Mouse (Mus musculus) kidney, postnatal 0 days (tissue): Measurements from ENCODE around the gene Pon2. TPM values are rescaled to one million over a fixed set of nuclear protein-coding genes. Genes with fewer than 3 reads are reported as not detected.

Source experiments
- ATAC-seq: fragments of 200-750 bp; cut with Nextera tagmentation; replicated peaks from 2 replicates; pipeline ENCODE4 v1.8.0; 2017; ENCODE audit warnings: low read depth, moderate number of reproducible peaks, moderate TSS enrichment, moderate library complexity; ENCODE audit not compliant: low FRiP score
- DNase-seq: peaks from one replicate; pipeline ENCODE4 v3.0.0-alpha.2; 2016; ENCODE audit warnings: low spot score
- H3K27ac ChIP-seq: fragments of 300-500 bp; sonication (generic); 2 replicates; pipeline ENCODE4 v1.5.1; 2014; ENCODE audit warnings: mild to moderate bottlenecking
- H3K27me3 ChIP-seq: fragments of 300-500 bp; sonication (generic); 2 replicates; pipeline ENCODE4 v1.6.1; 2014; ENCODE audit warnings: low read length, mixed read lengths; ENCODE audit not compliant: insufficient read depth
- H3K36me3 ChIP-seq: fragments of 300-500 bp; sonication (generic); 2 replicates; pipeline ENCODE4 v1.6.1; 2014; ENCODE audit warnings: low read length, mixed read lengths; ENCODE audit not compliant: insufficient read depth
- H3K4me1 ChIP-seq: fragments of 300-500 bp; sonication (generic); replicated peaks from 2 replicates; pipeline ENCODE4 v1.6.1; 2014; ENCODE audit warnings: antibody characterized with exemption, low read length, mixed read lengths; ENCODE audit not compliant: insufficient read depth
- H3K4me2 ChIP-seq: fragments of 300-500 bp; sonication (generic); 2 replicates; pipeline ENCODE4 v1.6.1; 2014; ENCODE audit warnings: mild to moderate bottlenecking, low read length, moderate library complexity, mixed read lengths
- H3K4me3 ChIP-seq: fragments of 300-500 bp; sonication (generic); replicated peaks from 2 replicates; pipeline ENCODE4 v1.5.1; 2014; ENCODE audit warnings: low read depth, low read length
- H3K9ac ChIP-seq: fragments of 300-500 bp; sonication (generic); 2 replicates; pipeline ENCODE4 v1.6.1; 2014; ENCODE audit warnings: low read depth, low read length
- H3K9me3 ChIP-seq: fragments of 300-500 bp; sonication (generic); replicated peaks from 2 replicates; pipeline ENCODE4 v1.6.1; 2016; ENCODE audit warnings: low read length, inconsistent platforms, mixed read lengths
- CTCF ChIP-seq: IDR thresholded peaks from 2 replicates; pipeline ENCODE4 v1.5.1; 2016; ENCODE audit warnings: antibody characterized with exemption, low read depth, mild to moderate bottlenecking, moderate library complexity
- WGBS: fragments of 180-500 bp; shearing (Covaris S2); extraction: QIAGEN DNeasy Blood & Tissue Kit; methylation state at CpG from one replicate; pipeline ENCODE4 v1.1.7; 2014; 5-methylcytosine and 5-hydroxymethylcytosine counted together
- polyA plus RNA-seq: library from polyadenylated mRNA; unstranded; fragments of >200 nt; fragmentation: Nextera tagmentation; extraction: Ambion mirVana; gene quantifications from 2 replicates; pipeline ENCODE4 v1.2.1, GENCODE M21; 2015

The Pon2 gene
- polyA plus RNA-seq, 1 experiment from 2014 or later: 25.8 TPM

GRCm38 (mm10) chr6:5280576-5281305 lies 17.5 kb downstream of the Pon2 start:
- Histone ChIP-seq H3K4me3 (no peak overlapping the region), H3K36me3 (peaks cover 1% of the 10 kb centered on the region; the same call in 1 of the 2 replicates), H3K27me3 (no peaks in the 10 kb centered on the region), H3K4me1 (no peaks in the 10 kb centered on the region), H3K4me2 (no peak overlapping the region), H3K27ac (no peak overlapping the region), H3K9me3 (no peaks in the 10 kb centered on the region), H3K9ac (no peak overlapping the region)
- 50% methylated on average over 6 of the region's 6 CpGs for WGBS
- no peak for ATAC-seq
- no peak for DNase-seq
- no peak for TF ChIP-seq CTCF

GRCm38 (mm10) chr6:5277972-5278371 lies 20.3 kb downstream of the Pon2 start:
- H3K27ac ChIP-seq: no peak overlapping the region
- DNase-seq (peak; percentile 13), ATAC-seq (no peak)
- no peaks in the 10 kb centered on the region for H3K4me1 ChIP-seq
- no peak overlapping the region for H3K4me3 ChIP-seq
- H3K36me3 ChIP-seq: peaks cover 9% of the 10 kb centered on the region; the same call in 1 of the 2 replicates
- no peak overlapping the region for H3K4me2 ChIP-seq
- no peak for TF ChIP-seq CTCF
- no peaks in the 10 kb centered on the region for H3K27me3 ChIP-seq
- no peak overlapping the region for H3K9ac ChIP-seq
- no peaks in the 10 kb centered on the region for H3K9me3 ChIP-seq
- WGBS: 34% methylated on average over 5 of the region's 5 CpGs

- no peak for ATAC-seq
- no peaks in the 10 kb centered on the region for H3K4me1 ChIP-seq
Observed at GRCm38 (mm10) chr6:5269641-5270040, 28.6 kb downstream of the Pon2 start.

GRCm38 (mm10) chr6:5264793-5265192 lies 33.5 kb downstream of the Pon2 start:
- DNase-seq: no peak
- Histone ChIP-seq H3K4me2 (no peak overlapping the region), H3K9ac (no peak overlapping the region), H3K27ac (no peak overlapping the region), H3K9me3 (no peaks in the 10 kb centered on the region), H3K27me3 (no peaks in the 10 kb centered on the region), H3K4me3 (no peak overlapping the region), H3K36me3 (0 out of 2 replicates have a peak, but pooled peaks cover 6% of the 10 kb centered on the region), H3K4me1 (no peaks in the 10 kb centered on the region)
- no peak for ATAC-seq
- TF ChIP-seq CTCF: no peak
- WGBS: 70% methylated on average over 8 of the region's 8 CpGs

More at GRCm38 (mm10) chr6:5269641-5270040, 28.6 kb downstream of the Pon2 start:
- no peak for DNase-seq
- Histone ChIP-seq H3K4me2 (no peak overlapping the region), H3K4me3 (no peak overlapping the region), H3K27me3 (no peaks in the 10 kb centered on the region), H3K36me3 (peaks cover 15% of the 10 kb centered on the region; the same call in 1 of the 2 replicates), H3K9ac (no peak overlapping the region), H3K9me3 (no peaks in the 10 kb centered on the region), H3K27ac (no peak overlapping the region)
- TF ChIP-seq CTCF: no peak
- WGBS: 86% methylated on average over 6 of the region's 6 CpGs

GRCm38 (mm10) chr6:5263250-5263999 lies 34.8 kb downstream of the Pon2 start:
- H3K27ac ChIP-seq: no peak overlapping the region
- 83% methylated on average over 8 of the region's 8 CpGs for WGBS
- DNase-seq: no peak
- no peak overlapping the region for H3K4me3 ChIP-seq
- no peaks in the 10 kb centered on the region for H3K9me3 ChIP-seq
- ATAC-seq: no peak
- no peaks in the 10 kb centered on the region for H3K27me3 ChIP-seq
- TF ChIP-seq CTCF: no peak
- H3K9ac ChIP-seq: no peak overlapping the region
- no peaks in the 10 kb centered on the region for H3K4me1 ChIP-seq
- 0 out of 2 replicates have a peak, but pooled peaks cover 6% of the 10 kb centered on the region for H3K36me3 ChIP-seq
- no peak overlapping the region for H3K4me2 ChIP-seq

- no peak for TF ChIP-seq CTCF
- Histone ChIP-seq H3K4me1 (no peaks in the 10 kb centered on the region), H3K27me3 (no peaks in the 10 kb centered on the region), H3K4me2 (no peak overlapping the region), H3K9me3 (no peaks in the 10 kb centered on the region), H3K9ac (no peak overlapping the region), H3K36me3 (0 out of 2 replicates have a peak, but pooled peaks cover 6% of the 10 kb centered on the region), H3K27ac (no peak overlapping the region), H3K4me3 (no peak overlapping the region)
- no peak for DNase-seq
- 76% methylated on average over 9 of the region's 10 CpGs for WGBS
- no peak for ATAC-seq
Observed at GRCm38 (mm10) chr6:5262322-5263249, 35.7 kb downstream of the Pon2 start.
